Mouse (Mus musculus) embryonic facial prominence, embryonic 12.5 days (tissue): ENCODE measurements around the gene Hmcn2. TPM values are rescaled to one million over a fixed set of nuclear protein-coding genes. Genes with fewer than 3 reads are reported as not detected.

Experiments used
- ATAC-seq: fragments of 200-750 bp; cut with Nextera tagmentation; 2 replicates; pipeline ENCODE4 v1.8.0; 2017; ENCODE audit not compliant: insufficient number of reproducible peaks, insufficient read depth, low FRiP score, low TSS enrichment
- H3K27ac ChIP-seq: fragments of 300-500 bp; sonication (generic); 2 replicates; pipeline ENCODE4 v1.5.1; 2016; ENCODE audit warnings: mild to moderate bottlenecking
- H3K27me3 ChIP-seq: fragments of 300-500 bp; sonication (generic); 2 replicates; pipeline ENCODE4 v1.6.1; 2016; ENCODE audit warnings: mild to moderate bottlenecking, moderate library complexity
- H3K36me3 ChIP-seq: fragments of 300-500 bp; sonication (generic); 2 replicates; pipeline ENCODE4 v1.6.1; 2016; ENCODE audit warnings: mild to moderate bottlenecking
- H3K4me1 ChIP-seq: fragments of 300-500 bp; sonication (generic); 2 replicates; pipeline ENCODE4 v1.6.1; 2016
- H3K4me2 ChIP-seq: fragments of 300-500 bp; sonication (generic); replicated peaks from 2 replicates; pipeline ENCODE4 v1.6.1; 2016; ENCODE audit warnings: mild to moderate bottlenecking, moderate library complexity
- H3K4me3 ChIP-seq: fragments of 300-500 bp; sonication (generic); 2 replicates; pipeline ENCODE4 v1.5.1; 2016; ENCODE audit warnings: mild to moderate bottlenecking
- H3K9ac ChIP-seq: fragments of 300-500 bp; sonication (generic); 2 replicates; pipeline ENCODE4 v1.6.1; 2016; ENCODE audit warnings: mild to moderate bottlenecking, moderate library complexity
- H3K9me3 ChIP-seq: fragments of 300-500 bp; sonication (generic); 2 replicates; pipeline ENCODE4 v1.6.1; 2016; ENCODE audit warnings: mild to moderate bottlenecking, moderate library complexity
- WGBS: fragments of 180-500 bp; shearing (Covaris S2); methylation state at CpG from one replicate; pipeline ENCODE4 v1.1.7; 2016; 5-methylcytosine and 5-hydroxymethylcytosine counted together
- polyA plus RNA-seq: library from polyadenylated mRNA; unstranded; fragments of >200 nt; fragmentation: Nextera tagmentation; extraction: Ambion mirVana; gene quantifications from 2 replicates; pipeline ENCODE4 v1.2.1, GENCODE M21; 2016

The Hmcn2 gene
- polyA plus RNA-seq, 1 experiment from 2014 or later, result 0.09 TPM

GRCm38 (mm10) chr2:31494315-31494714 is 180.1 kb downstream of the Hmcn2 start:
- Histone ChIP-seq H3K4me3 (no peak overlapping the region), H3K27ac (no peak overlapping the region), H3K4me2 (no peak overlapping the region), H3K9me3 (no peaks in the 10 kb centered on the region), H3K9ac (no peak overlapping the region), H3K27me3 (peaks cover 12% of the 10 kb centered on the region), H3K36me3 (no peaks in the 10 kb centered on the region), H3K4me1 (peaks cover 28% of the 10 kb centered on the region)
- WGBS, result 57% methylated on average over 5 of the region's 5 CpGs
- no peak for ATAC-seq

- H3K4me1 ChIP-seq, result peaks cover 31% of the 10 kb centered on the region
- ATAC-seq, result no peak
- H3K4me3 ChIP-seq, result no peak overlapping the region
- no peak overlapping the region for H3K27ac ChIP-seq
- H3K9ac ChIP-seq, result no peak overlapping the region
- peaks cover 19% of the 10 kb centered on the region for H3K27me3 ChIP-seq
- no peaks in the 10 kb centered on the region for H3K36me3 ChIP-seq
- H3K9me3 ChIP-seq, result no peaks in the 10 kb centered on the region
- H3K4me2 ChIP-seq, result no peak overlapping the region
- 60% methylated on average over 13 of the region's 13 CpGs for WGBS
These were observed 180.8 kb downstream of the Hmcn2 start for GRCm38 (mm10) chr2:31495046-31495476.

- peaks cover 26% of the 10 kb centered on the region for H3K27me3 ChIP-seq
- no peaks in the 10 kb centered on the region for H3K9me3 ChIP-seq
- H3K4me2 ChIP-seq, result no peak overlapping the region
- no peak overlapping the region for H3K9ac ChIP-seq
- no peak for ATAC-seq
- no peak overlapping the region for H3K4me3 ChIP-seq
- 57% methylated on average over 1 of the region's 1 CpGs for WGBS
- H3K27ac ChIP-seq, result no peak overlapping the region
- H3K4me1 ChIP-seq, result peaks cover 37% of the 10 kb centered on the region
- no peaks in the 10 kb centered on the region for H3K36me3 ChIP-seq
These were observed 181.9 kb downstream of the Hmcn2 start for GRCm38 (mm10) chr2:31496141-31496540.

- ATAC-seq, result no peak
- Histone ChIP-seq H3K9me3 (no peaks in the 10 kb centered on the region), H3K27ac (no peak overlapping the region), H3K4me1 (peaks cover 43% of the 10 kb centered on the region), H3K4me3 (no peak overlapping the region), H3K9ac (no peak overlapping the region), H3K36me3 (no peaks in the 10 kb centered on the region), H3K27me3 (peaks cover 26% of the 10 kb centered on the region), H3K4me2 (no peak overlapping the region)
- WGBS, result 61% methylated on average over 7 of the region's 7 CpGs
These were observed 182.9 kb downstream of the Hmcn2 start for GRCm38 (mm10) chr2:31497113-31497512.

GRCm38 (mm10) chr2:31497635-31498034 is 183.4 kb downstream of the Hmcn2 start:
- no peak for ATAC-seq
- 66% methylated on average over 19 of the region's 19 CpGs for WGBS

GRCm38 (mm10) chr2:31499327-31500291 is 185.4 kb downstream of the Hmcn2 start:
- WGBS, result 43% methylated on average over 21 of the region's 21 CpGs
- no peak for ATAC-seq
- Histone ChIP-seq H3K9ac (no peak overlapping the region), H3K4me1 (peaks cover 47% of the 10 kb centered on the region), H3K27ac (no peak overlapping the region), H3K36me3 (no peaks in the 10 kb centered on the region), H3K4me3 (no peak overlapping the region), H3K27me3 (peaks cover 35% of the 10 kb centered on the region), H3K4me2 (peak overlapping the region; percentile 17; the same call in 1 of the 2 replicates), H3K9me3 (no peaks in the 10 kb centered on the region)

More at GRCm38 (mm10) chr2:31497635-31498034, 183.4 kb downstream of the Hmcn2 start:
- Histone ChIP-seq H3K9ac (no peak overlapping the region), H3K27ac (no peak overlapping the region), H3K4me2 (no peak overlapping the region), H3K4me1 (peaks cover 47% of the 10 kb centered on the region), H3K27me3 (peaks cover 26% of the 10 kb centered on the region), H3K4me3 (no peak overlapping the region), H3K9me3 (no peaks in the 10 kb centered on the region), H3K36me3 (no peaks in the 10 kb centered on the region)

GRCm38 (mm10) chr2:31500292-31501204 is 186.3 kb downstream of the Hmcn2 start:
- Histone ChIP-seq H3K36me3 (no peaks in the 10 kb centered on the region), H3K4me1 (peaks cover 55% of the 10 kb centered on the region), H3K4me2 (peak overlapping the region; percentile 17; the same call in 1 of the 2 replicates), H3K27me3 (peaks cover 35% of the 10 kb centered on the region), H3K9ac (no peak overlapping the region), H3K9me3 (no peaks in the 10 kb centered on the region), H3K27ac (no peak overlapping the region), H3K4me3 (no peak overlapping the region)
- WGBS, result 54% methylated on average over 24 of the region's 24 CpGs
- ATAC-seq, result no peak

- no peak for ATAC-seq
- Histone ChIP-seq H3K9ac (no peak overlapping the region), H3K36me3 (no peaks in the 10 kb centered on the region), H3K27ac (no peak overlapping the region), H3K4me2 (no peak overlapping the region), H3K27me3 (peaks cover 35% of the 10 kb centered on the region), H3K4me1 (peaks cover 53% of the 10 kb centered on the region), H3K4me3 (no peak overlapping the region), H3K9me3 (no peaks in the 10 kb centered on the region)
- 42% methylated on average over 20 of the region's 20 CpGs for WGBS
These were observed 187.4 kb downstream of the Hmcn2 start for GRCm38 (mm10) chr2:31501448-31502130.

- H3K9ac ChIP-seq, result no peak overlapping the region
- no peak overlapping the region for H3K4me2 ChIP-seq
- H3K9me3 ChIP-seq, result no peaks in the 10 kb centered on the region
- WGBS, result 42% methylated on average over 15 of the region's 15 CpGs
- no peak overlapping the region for H3K27ac ChIP-seq
- no peak overlapping the region for H3K4me3 ChIP-seq
- ATAC-seq, result no peak
- H3K27me3 ChIP-seq, result peaks cover 35% of the 10 kb centered on the region
- no peaks in the 10 kb centered on the region for H3K36me3 ChIP-seq
- H3K4me1 ChIP-seq, result peaks cover 41% of the 10 kb centered on the region
These were observed 188.7 kb downstream of the Hmcn2 start for GRCm38 (mm10) chr2:31502616-31503522.

GRCm38 (mm10) chr2:31505472-31505871 is 191.3 kb downstream of the Hmcn2 start:
- no peak for ATAC-seq
- H3K27me3 ChIP-seq, result peaks cover 12% of the 10 kb centered on the region
- no peak overlapping the region for H3K27ac ChIP-seq

More at GRCm38 (mm10) chr2:31505472-31505871, 191.3 kb downstream of the Hmcn2 start:
- Histone ChIP-seq H3K9me3 (no peaks in the 10 kb centered on the region), H3K4me2 (no peak overlapping the region), H3K36me3 (no peaks in the 10 kb centered on the region), H3K4me3 (no peak overlapping the region), H3K9ac (no peak overlapping the region), H3K4me1 (peaks cover 39% of the 10 kb centered on the region)
- 60% methylated on average over 11 of the region's 11 CpGs for WGBS
